Mouse (Mus musculus) embryonic facial prominence, embryonic 15.5 days (tissue): ENCODE results near the gene Eif2ak2. TPM values are rescaled to one million over a fixed set of nuclear protein-coding genes. Genes with fewer than 3 reads are reported as not detected.

Experiments
- ATAC-seq: fragments of 200-750 bp; cut with Nextera tagmentation; 2 replicates; pipeline ENCODE4 v1.8.0; 2017; ENCODE audit warnings: low read depth, moderate TSS enrichment; ENCODE audit not compliant: insufficient number of reproducible peaks, low FRiP score, low TSS enrichment
- H3K27ac ChIP-seq: fragments of 300-500 bp; sonication (generic); replicated peaks from 2 replicates; pipeline ENCODE4 v1.5.1; 2015; ENCODE audit warnings: mild to moderate bottlenecking, inconsistent platforms
- H3K27me3 ChIP-seq: fragments of 300-500 bp; sonication (generic); 2 replicates; pipeline ENCODE4 v1.6.1; 2015; ENCODE audit warnings: inconsistent platforms
- H3K36me3 ChIP-seq: fragments of 300-500 bp; sonication (generic); 2 replicates; pipeline ENCODE4 v1.6.1; 2015; ENCODE audit warnings: mild to moderate bottlenecking, inconsistent platforms
- H3K4me1 ChIP-seq: fragments of 300-500 bp; sonication (generic); 2 replicates; pipeline ENCODE4 v1.6.1; 2015; ENCODE audit warnings: inconsistent platforms
- H3K4me2 ChIP-seq: fragments of 300-500 bp; sonication (generic); replicated peaks from 2 replicates; pipeline ENCODE4 v1.6.1; 2015; ENCODE audit warnings: mild to moderate bottlenecking, inconsistent platforms
- H3K4me3 ChIP-seq: fragments of 300-500 bp; sonication (generic); replicated peaks from 2 replicates; pipeline ENCODE4 v1.5.1; 2015; ENCODE audit warnings: mild to moderate bottlenecking, inconsistent platforms
- H3K9ac ChIP-seq: fragments of 300-500 bp; sonication (generic); 2 replicates; pipeline ENCODE4 v1.6.1; 2015; ENCODE audit warnings: inconsistent platforms
- H3K9me3 ChIP-seq: fragments of 300-500 bp; sonication (generic); replicated peaks from 2 replicates; pipeline ENCODE4 v1.6.1; 2016; ENCODE audit warnings: inconsistent platforms
- WGBS: fragments of 180-500 bp; shearing (Covaris S2); methylation state at CpG from one replicate; pipeline ENCODE4 v1.1.7; 2015; 5-methylcytosine and 5-hydroxymethylcytosine counted together
- polyA plus RNA-seq: library from polyadenylated mRNA; unstranded; fragments of >200 nt; fragmentation: Nextera tagmentation; extraction: Ambion mirVana; gene quantifications from 2 replicates; pipeline ENCODE4 v1.2.1, GENCODE M21; 2015

Gene Eif2ak2
- polyA plus RNA-seq, 1 experiment from 2014 or later, result 9.4 TPM

- peak overlapping the region; percentile 42; the same call in 1 of the 2 replicates for H3K4me2 ChIP-seq
- H3K36me3 ChIP-seq, result no peaks in the 10 kb centered on the region
Observed at GRCm38 (mm10) chr17:78894991-78895390, 12.6 kb upstream of the Eif2ak2 start.

GRCm38 (mm10) chr17:78891020-78891419 lies 8.6 kb upstream of the Eif2ak2 start:
- peaks cover 7% of the 10 kb centered on the region; the same call in 1 of the 2 replicates for H3K4me1 ChIP-seq
- H3K36me3 ChIP-seq, result no peaks in the 10 kb centered on the region
- H3K4me3 ChIP-seq, result no peak overlapping the region
- no peak overlapping the region for H3K4me2 ChIP-seq
- 79% methylated on average over 9 of the region's 9 CpGs for WGBS
- H3K27me3 ChIP-seq, result no peaks in the 10 kb centered on the region
- ATAC-seq, result no peak
- no peak overlapping the region for H3K9ac ChIP-seq
- no peaks in the 10 kb centered on the region for H3K9me3 ChIP-seq
- no peak overlapping the region for H3K27ac ChIP-seq

More at GRCm38 (mm10) chr17:78894991-78895390, 12.6 kb upstream of the Eif2ak2 start:
- H3K27ac ChIP-seq, result no peak overlapping the region
- peak overlapping the region; percentile 22; the same call in 1 of the 2 replicates for H3K4me3 ChIP-seq
- 72% methylated on average over 7 of the region's 7 CpGs for WGBS
- no peaks in the 10 kb centered on the region for H3K27me3 ChIP-seq
- no peak overlapping the region for H3K9ac ChIP-seq
- H3K4me1 ChIP-seq, result peaks cover 7% of the 10 kb centered on the region; the same call in 1 of the 2 replicates
- no peak for ATAC-seq
- no peaks in the 10 kb centered on the region for H3K9me3 ChIP-seq

GRCm38 (mm10) chr17:78889184-78889583 lies 6.8 kb upstream of the Eif2ak2 start:
- Histone ChIP-seq H3K9ac (no peak overlapping the region), H3K27ac (no peak overlapping the region), H3K4me3 (no peak overlapping the region), H3K27me3 (no peaks in the 10 kb centered on the region), H3K4me1 (no peaks in the 10 kb centered on the region), H3K36me3 (no peaks in the 10 kb centered on the region), H3K4me2 (no peak overlapping the region), H3K9me3 (no peaks in the 10 kb centered on the region)
- ATAC-seq, result no peak
- 31% methylated on average over 3 of the region's 3 CpGs for WGBS

GRCm38 (mm10) chr17:78888554-78888953 lies 6.2 kb upstream of the Eif2ak2 start:
- H3K4me1 ChIP-seq, result no peaks in the 10 kb centered on the region
- H3K36me3 ChIP-seq, result no peaks in the 10 kb centered on the region
- WGBS, result 75% methylated on average over 4 of the region's 4 CpGs
- H3K9ac ChIP-seq, result no peak overlapping the region
- no peaks in the 10 kb centered on the region for H3K27me3 ChIP-seq
- H3K9me3 ChIP-seq, result no peaks in the 10 kb centered on the region
- ATAC-seq, result no peak
- no peak overlapping the region for H3K27ac ChIP-seq
- no peak overlapping the region for H3K4me3 ChIP-seq
- H3K4me2 ChIP-seq, result no peak overlapping the region

GRCm38 (mm10) chr17:78885286-78886065 lies 3.1 kb upstream of the Eif2ak2 start:
- H3K9me3 ChIP-seq, result no peaks in the 10 kb centered on the region
- H3K27me3 ChIP-seq, result no peaks in the 10 kb centered on the region
- ATAC-seq, result no peak
- peaks cover 12% of the 10 kb centered on the region for H3K4me1 ChIP-seq
- H3K4me3 ChIP-seq, result no peak overlapping the region
- no peak overlapping the region for H3K4me2 ChIP-seq
- no peak overlapping the region for H3K9ac ChIP-seq
- H3K27ac ChIP-seq, result no peak overlapping the region
- 79% methylated on average over 5 of the region's 5 CpGs for WGBS
- no peaks in the 10 kb centered on the region for H3K36me3 ChIP-seq

- Histone ChIP-seq H3K36me3 (no peaks in the 10 kb centered on the region; the same call in 1 of the 2 replicates), H3K27ac (no peak overlapping the region), H3K4me3 (no peak overlapping the region), H3K27me3 (no peaks in the 10 kb centered on the region), H3K9ac (no peak overlapping the region), H3K4me1 (peaks cover 12% of the 10 kb centered on the region), H3K9me3 (no peaks in the 10 kb centered on the region), H3K4me2 (no peak overlapping the region)
- no peak for ATAC-seq
- WGBS, result 86% methylated on average over 4 of the region's 4 CpGs
Observed at GRCm38 (mm10) chr17:78883291-78883690, 918 bp upstream of the Eif2ak2 start.

- peak; percentile 55; the same call in 1 of the 2 replicates for ATAC-seq
- Histone ChIP-seq H3K9ac (peak overlapping the region; percentile 58), H3K27me3 (no peaks in the 10 kb centered on the region), H3K27ac (peak overlapping the region; percentile 77), H3K4me1 (peaks cover 12% of the 10 kb centered on the region), H3K4me2 (peak overlapping the region; percentile 61), H3K9me3 (no peaks in the 10 kb centered on the region), H3K36me3 (peaks cover 11% of the 10 kb centered on the region; the same call in 1 of the 2 replicates), H3K4me3 (peak overlapping the region; percentile 65)
- WGBS, result 8% methylated on average over 7 of the region's 7 CpGs
Observed at GRCm38 (mm10) chr17:78881878-78882304, 482 bp downstream of the Eif2ak2 start.

- H3K36me3 ChIP-seq, result peaks cover 37% of the 10 kb centered on the region
- ATAC-seq, result no peak
- 91% methylated on average over 6 of the region's 6 CpGs for WGBS
Observed at GRCm38 (mm10) chr17:78873886-78874285, 8.5 kb downstream of the Eif2ak2 start.

GRCm38 (mm10) chr17:78856243-78856642 lies 26.1 kb downstream of the Eif2ak2 start:
- ATAC-seq, result no peak
- Histone ChIP-seq H3K36me3 (peaks cover 33% of the 10 kb centered on the region; the same call in 1 of the 2 replicates), H3K27me3 (no peaks in the 10 kb centered on the region), H3K4me1 (no peaks in the 10 kb centered on the region), H3K4me2 (no peak overlapping the region), H3K9ac (no peak overlapping the region), H3K27ac (no peak overlapping the region), H3K9me3 (no peaks in the 10 kb centered on the region), H3K4me3 (no peak overlapping the region)
- WGBS, result 87% methylated on average over 10 of the region's 10 CpGs

More at GRCm38 (mm10) chr17:78873886-78874285, 8.5 kb downstream of the Eif2ak2 start:
- Histone ChIP-seq H3K4me1 (no peaks in the 10 kb centered on the region), H3K4me3 (no peak overlapping the region), H3K27ac (no peak overlapping the region), H3K9me3 (no peaks in the 10 kb centered on the region), H3K9ac (no peak overlapping the region), H3K4me2 (no peak overlapping the region), H3K27me3 (no peaks in the 10 kb centered on the region)

GRCm38 (mm10) chr17:78842271-78842928 lies 40.0 kb downstream of the Eif2ak2 start:
- WGBS, result 93% methylated on average over 7 of the region's 7 CpGs
- H3K9me3 ChIP-seq, result no peaks in the 10 kb centered on the region
- H3K9ac ChIP-seq, result no peak overlapping the region
- no peak overlapping the region for H3K27ac ChIP-seq
- no peaks in the 10 kb centered on the region for H3K27me3 ChIP-seq
- no peaks in the 10 kb centered on the region for H3K4me1 ChIP-seq
- H3K4me3 ChIP-seq, result no peak overlapping the region
- no peak overlapping the region for H3K4me2 ChIP-seq
- no peak for ATAC-seq
- peaks cover 67% of the 10 kb centered on the region for H3K36me3 ChIP-seq

- H3K27me3 ChIP-seq, result no peaks in the 10 kb centered on the region
- ATAC-seq, result no peak
- peak overlapping the region; percentile 84 for H3K4me3 ChIP-seq
- H3K36me3 ChIP-seq, result peaks cover 25% of the 10 kb centered on the region
- peak overlapping the region; percentile 51 for H3K9ac ChIP-seq
- H3K4me2 ChIP-seq, result peak overlapping the region; percentile 80
- no peaks in the 10 kb centered on the region for H3K9me3 ChIP-seq
- no peaks in the 10 kb centered on the region for H3K4me1 ChIP-seq
- peak overlapping the region; percentile 90; the same call in 1 of the 2 replicates for H3K27ac ChIP-seq
- WGBS, result 25% methylated on average over 2 of the region's 2 CpGs
Observed at GRCm38 (mm10) chr17:78836056-78836455, 46.3 kb downstream of the Eif2ak2 start.
